Mouse (Mus musculus) kidney, postnatal 4 days (tissue): ENCODE measurements around the gene Cgas.
"Not testable (repeated sequence)": the region's sequence is repeated elsewhere in the genome, so short reads cannot be mapped to it uniquely, and the experiment has no call there.

Experiments
- DNase-seq, 2 experiments: peaks; one replicate each; pipeline ENCODE4 v3.0.0; 2021; ENCODE audit warnings: mixed read lengths in 2 of 2

The Cgas gene

DNA sequence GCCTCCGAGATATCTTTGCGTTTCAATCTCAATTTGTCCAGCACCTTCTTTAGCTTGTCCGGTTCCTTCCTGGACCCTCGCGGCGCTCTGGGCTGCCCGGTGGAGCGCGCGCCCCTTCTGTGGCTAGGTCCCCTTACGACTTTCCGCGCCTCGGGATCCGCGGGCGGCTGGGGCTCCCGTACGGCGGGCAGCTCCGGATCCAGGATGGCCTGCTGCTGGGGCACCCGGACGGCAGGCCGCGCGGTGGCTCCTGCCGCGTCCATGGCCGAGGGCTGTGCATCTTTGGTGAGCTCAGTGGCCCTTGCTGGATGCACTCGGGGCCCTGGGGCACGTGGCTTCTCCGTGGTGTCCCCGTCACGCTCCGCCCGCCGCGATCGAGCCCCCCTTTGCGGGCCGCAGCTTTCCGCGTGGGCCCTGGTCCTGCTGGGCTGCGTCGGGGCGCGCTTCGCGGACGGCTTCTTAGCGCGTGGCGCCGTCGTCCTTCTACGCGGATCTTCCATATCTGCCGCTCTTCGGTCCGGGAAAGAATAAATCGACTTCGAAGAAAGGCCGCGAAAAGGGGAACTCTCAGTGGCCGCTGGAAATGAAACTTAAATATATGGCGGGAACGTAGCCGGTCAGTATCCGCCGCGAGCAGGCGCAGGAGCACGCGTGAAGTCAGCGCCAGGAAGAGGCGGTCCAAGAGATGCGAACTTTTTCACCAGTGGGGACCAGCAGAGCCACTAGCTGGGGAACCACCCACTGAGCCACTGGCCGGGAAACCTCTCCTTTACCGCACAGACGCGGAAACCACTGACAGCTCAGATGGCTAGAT lies at the start of gene Cgas:
Cgas (minus strand) TSS at position 659 of the 814 bp plus-strand sequence.
- peak; percentile 69 to 79 for DNase-seq

DNA sequence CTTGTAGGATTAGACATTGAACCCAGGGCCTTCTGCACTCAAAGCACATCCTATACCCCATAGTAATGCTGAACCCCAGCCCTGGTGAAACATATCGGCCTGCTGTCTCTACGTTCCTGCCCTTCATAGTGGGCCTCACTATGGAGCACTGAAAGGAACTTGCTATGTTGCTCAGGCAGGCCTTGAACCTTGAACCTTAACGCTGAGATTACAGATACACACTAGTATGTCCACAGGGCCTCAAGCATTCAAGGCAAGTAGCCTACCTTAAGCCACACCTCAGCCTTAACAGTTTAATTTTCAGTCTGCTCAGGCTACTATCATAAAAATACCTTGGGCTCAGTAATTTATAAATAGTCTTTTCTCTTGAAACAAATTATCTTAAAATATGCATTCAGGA lies 49.2 kb upstream of the Cgas start:
- no peak for DNase-seq

DNA sequence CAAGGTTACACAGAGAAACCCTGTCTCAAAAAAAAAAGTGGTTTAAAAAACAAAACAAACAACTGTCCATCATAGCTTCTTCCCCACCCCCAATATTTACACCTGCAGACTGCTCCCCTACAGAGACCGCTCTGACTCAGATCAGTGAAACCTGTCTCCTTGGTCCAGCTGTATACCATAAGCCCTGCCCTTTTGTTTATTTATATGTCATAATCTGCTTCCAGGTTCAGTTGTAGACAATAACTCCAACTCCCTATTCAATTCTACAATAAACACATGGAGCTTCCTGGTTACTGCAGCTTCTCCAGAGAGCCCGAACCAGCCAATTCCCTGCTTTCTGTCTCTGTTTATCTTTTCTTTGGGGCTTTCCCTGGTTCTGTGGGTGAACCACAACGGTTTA lies 48.1 kb upstream of the Cgas start:
- no peak for DNase-seq

DNA sequence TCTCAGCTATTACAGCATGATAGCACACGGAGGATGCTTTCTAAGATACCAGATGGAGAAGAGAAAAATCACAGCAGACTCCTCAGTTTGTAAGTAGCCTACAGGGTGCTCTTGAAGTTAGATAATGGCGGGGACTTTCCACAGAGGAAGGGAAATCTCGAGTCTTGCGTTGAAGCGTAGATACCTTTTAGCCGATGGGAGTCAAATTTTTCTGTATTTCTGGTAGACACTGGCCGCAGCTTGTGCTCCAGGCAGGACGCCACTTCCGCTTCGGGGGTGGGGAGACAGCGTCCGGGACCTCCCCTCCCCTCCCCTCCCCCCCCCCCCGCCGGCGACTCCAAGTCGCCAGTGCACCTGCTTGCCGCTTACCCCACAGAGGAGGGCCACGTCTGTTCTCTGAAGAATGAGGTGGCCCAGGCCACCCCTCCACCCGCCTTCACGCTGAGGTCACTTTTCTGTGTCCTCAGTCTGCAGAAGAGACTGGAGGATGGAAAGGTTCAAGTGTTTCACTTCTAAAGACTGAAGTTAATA lies 45.9 kb upstream of the Cgas start, which contains the start of gene Eef1a1:
Eef1a1 (minus strand) TSS at position 262 of the 531 bp plus-strand sequence.
- peak; percentile 71 to 82 for DNase-seq

DNA sequence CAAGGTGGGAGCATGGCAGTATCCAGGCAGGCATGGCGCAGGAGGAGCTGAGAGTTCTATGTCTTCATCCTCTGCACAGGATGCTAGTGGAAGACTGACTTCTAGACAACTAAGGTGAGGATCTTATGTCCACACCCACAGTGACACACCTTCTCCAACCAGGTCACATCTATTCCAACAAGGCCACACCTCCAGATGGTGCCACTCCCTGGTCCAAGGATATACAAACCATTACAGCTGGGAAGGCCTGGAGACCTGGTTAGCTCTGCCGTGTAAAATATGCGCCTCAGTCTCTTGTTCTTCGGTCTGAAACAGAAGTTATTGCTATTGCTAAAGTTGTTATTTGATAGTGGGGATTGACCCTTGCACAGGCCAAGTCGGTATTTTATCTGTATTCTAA lies 45.0 kb upstream of the Cgas start:
- not testable (repeated sequence) for DNase-seq

DNA sequence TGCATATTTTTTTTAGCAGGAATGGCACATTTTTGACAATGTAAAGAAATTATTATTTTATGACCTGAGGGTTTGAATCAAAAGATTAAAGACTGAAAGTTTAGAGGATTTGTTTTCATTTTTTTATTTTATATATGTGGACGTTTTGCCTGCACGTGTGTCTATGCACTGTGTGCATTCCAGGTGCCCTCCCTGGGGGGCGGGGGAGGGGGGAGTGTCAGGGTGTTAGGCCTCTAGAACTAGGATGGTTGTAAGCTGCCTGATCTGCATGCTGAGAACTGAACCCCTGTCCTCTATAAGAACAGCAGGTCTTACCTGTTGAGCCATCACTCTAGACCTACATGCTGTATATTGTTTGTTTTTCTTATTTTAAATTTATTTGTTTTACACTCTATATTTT lies 41.6 kb upstream of the Cgas start:
- no peak for DNase-seq

DNA sequence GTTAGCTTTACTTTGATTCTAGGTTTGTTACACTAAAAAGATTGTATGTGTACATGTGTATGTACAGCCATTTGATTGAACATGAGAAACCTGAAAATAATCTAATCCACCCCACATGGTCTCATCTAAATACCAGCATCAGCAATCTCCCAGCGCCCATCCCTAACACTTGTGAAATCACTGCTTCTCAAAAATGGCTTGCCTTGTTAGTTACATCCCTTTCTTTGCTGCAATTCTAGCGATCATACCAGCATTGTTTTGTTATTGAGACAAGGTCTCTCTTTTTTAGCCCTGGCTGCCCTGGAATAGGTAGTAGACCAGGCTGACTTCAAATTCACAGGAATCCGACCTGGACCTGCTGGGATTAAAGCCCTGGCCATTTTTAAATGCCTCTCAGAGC lies 39.3 kb upstream of the Cgas start:
- DNase-seq = no peak

DNA sequence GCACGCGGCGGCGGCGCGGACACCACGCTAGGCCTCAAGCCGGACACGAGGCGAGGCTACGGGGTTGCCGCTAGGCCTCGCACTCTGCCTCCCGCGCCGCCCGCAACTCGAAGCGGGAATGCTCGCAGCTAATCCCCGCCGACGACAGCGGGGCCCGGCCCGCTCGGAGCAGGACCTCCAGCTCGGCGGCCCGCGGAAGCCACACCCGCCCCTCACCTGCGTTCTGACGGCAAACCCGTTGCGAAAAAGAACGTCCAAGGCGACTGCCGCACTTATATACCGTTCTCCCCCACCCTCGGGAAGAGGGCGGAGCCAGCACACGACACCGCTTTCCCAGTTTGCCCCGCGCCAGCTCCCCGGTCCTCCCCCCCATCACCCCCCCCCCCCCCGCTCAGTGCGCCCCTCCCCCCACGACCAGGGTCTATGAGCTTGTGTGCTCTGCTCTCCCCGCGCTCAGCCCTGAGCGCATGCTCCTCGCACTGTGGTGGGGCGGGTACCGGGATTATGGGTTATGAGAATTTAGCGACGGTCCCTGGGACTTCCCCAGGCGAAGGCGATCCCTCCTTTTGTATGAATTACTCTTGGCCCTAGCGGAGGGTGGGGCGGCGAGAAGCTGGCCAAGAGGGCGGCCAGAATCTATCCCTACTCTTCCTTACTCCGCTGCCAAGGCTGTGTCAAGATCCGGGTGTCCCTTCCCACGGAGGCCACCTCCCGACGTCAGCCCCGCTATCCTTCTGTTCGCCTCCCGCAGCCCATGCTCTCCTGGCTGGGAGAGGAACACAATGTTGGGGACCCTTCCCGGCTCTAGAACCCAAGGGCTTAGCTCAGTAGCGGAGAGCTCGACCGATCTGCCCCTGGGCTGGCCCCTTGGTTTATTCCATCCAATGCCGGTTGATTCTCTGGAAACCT lies 38.6 kb upstream of the Cgas start:
- DNase-seq = peak; percentile 95 to 96

DNA sequence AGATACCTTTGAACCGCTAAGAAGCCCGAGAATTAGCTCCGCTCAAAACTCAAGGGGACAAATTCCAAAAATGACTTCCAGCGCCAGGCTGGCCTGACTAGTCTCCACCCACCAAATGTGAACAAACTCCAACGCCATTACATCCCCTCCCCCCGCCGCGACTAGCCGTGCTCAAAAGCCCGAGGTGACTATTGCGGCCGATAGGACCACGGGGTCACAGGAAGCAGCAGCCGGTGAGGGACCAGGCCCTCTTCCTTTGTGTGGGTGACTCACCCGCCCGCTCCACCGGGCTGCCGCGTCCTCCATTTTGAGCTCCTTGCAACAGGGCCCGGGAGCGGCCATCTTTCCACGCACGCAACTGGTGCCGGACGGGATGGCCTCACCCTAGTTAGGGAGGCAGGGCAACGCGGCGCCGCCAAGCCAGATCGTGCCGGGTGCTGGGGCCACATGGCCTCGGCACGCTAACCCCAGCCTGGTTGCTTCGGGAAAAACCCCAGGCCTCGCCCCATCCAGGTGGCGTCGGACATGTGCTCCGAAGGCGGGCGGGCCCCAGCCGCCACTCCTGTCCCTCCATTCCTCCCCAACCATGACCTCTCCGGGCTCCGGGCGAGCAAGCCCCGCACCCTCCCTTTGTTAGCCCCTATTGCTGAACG lies 37.8 kb upstream of the Cgas start:
- peak; percentile 83 to 90 for DNase-seq

DNA sequence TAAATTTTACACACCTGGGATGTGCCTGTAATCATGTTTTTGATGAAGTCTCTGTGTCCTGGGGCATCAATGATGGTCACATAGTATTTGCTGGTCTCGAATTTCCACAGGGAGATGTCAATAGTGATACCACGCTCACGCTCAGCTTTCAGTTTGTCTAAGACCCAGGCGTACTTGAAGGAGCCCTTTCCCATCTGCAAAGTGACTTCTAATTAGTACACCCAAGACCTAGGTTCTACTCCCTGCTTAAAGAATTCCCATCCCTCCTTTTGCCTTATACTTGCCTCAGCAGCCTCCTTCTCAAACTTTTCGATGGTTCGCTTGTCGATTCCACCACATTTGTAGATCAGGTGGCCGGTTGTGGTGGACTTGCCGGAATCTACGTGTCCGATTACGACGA lies 37.2 kb upstream of the Cgas start:
- DNase-seq = not testable (repeated sequence)

DNA sequence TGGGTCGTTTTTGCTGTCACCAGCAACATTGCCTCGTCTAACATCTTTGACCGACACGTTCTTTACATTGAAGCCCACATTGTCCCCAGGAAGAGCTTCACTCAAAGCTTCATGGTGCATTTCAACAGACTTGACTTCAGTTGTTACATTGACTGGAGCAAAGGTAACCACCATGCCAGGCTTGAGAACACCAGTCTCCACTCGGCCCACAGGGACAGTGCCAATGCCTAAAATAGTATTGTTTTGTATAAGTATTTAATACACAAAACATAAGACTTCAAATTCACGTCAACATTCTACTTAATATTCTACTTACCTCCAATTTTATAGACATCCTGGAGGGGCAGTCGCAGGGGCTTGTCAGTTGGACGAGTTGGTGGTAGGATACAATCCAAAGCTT lies 36.3 kb upstream of the Cgas start:
- DNase-seq = not testable (repeated sequence)

DNA sequence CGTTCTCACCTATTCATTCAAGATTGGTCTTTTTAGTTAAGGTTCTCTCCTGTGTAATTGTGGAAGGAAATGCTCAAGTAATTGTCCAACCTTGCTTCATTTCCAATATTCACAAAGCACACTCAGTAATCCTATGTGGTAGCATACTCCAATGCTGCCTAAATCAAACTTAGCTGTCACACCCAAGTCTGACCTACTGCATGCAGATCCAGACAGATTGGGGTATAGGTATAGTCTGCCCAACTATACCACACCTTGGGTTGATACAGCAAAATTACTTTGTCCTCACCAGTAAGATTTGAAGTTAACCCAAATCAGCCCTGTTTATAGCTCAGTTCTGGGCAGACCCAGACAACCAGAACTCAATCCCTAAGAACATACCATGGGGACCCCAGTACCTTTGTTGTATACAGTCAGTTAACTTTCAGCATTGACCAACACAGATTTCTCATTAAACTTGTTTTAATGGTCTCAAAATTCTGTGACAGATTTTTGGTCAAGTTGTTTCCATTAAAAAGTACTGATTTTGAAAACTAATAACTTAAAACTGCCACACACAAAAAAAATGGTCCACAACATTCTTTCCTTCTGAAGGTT lies 35.1 kb upstream of the Cgas start:
- DNase-seq = not testable (repeated sequence)

DNA sequence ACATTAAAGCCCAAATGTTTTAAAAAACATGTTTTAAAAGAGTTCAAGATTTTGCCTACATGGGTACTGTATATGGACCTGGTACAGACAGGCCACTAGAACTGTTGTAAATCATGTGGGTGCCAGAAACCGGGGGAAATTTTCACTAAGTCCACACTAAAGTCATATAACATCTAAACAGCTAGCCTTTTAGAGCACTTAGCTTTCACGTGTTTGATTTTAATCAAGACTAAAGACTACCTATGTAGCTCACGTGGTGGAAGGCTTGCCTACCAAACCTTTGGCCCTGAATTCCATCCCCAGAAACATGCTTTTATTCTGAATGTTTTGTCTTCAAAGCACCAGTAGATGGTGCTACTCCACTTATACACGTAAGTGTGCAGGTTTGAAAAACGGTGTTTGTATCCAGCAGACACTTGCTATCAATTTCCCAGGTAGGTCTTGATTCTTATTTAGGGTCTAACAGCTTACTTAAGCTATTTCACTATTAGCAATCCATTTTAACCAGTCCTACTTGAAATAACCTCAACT lies 34.0 kb upstream of the Cgas start:
- DNase-seq = no peak

DNA sequence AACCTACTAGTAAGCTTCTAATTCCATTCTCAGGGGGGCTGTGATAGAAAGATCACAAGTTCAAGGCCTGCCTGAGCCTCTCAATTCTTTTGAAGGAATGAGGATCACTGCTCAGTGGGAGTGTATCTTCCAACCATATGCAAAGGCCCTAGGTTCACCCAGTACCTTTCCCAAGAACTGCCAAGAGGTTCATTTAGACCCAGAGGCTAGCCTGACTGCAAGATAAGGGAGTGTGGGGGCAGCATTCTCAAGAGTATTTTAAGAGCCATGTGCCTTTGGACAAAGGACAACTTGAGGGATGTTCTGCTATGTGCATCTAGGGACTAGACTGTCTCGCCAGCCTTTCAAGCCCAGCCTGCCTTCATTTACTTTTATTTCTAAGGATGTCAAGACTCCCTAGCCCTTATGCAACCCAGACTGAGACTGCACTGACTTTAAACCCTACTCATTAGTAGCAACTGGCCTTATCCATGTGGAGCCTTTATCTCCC lies 33.5 kb upstream of the Cgas start:
- peak in 1 of 2 experiments; percentile 22 for DNase-seq

DNA sequence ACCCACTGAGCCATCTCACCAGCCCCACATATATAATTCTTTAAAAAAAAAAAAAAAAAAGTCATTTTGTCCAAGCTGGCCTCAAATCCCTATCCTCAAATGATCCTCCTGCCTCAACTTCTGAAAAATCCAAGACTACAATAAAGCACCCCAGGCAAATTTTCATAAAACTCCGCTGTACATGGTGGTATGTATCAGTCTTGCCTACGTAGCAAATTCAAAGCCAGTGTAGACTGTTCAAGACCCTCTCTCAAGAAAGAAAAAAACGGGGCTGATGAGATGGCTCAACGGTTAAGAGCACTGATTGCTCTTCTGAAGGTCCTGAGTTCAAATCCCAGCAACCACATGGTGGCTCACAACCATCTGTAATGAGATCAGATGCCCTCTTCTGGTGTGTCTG lies 32.8 kb upstream of the Cgas start:
- no peak for DNase-seq

DNA sequence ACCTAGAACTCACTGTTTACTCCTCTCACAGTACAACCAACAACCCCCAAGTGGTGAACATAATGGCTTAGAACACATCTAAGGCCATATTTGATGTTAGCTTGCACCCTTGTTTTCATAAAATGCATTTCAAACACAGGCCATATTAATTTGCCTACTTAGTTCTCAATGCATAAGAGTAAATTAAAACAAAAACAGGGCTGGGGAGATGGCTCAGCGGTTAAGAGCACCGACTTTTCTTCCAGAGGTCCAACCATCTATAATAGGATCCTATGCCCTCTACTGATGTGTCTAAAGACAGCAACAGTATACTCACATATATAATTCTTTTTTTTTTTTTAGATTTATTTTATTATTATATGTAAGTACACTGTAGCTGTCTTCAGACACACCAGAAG lies 32.3 kb upstream of the Cgas start:
- DNase-seq = no peak

DNA sequence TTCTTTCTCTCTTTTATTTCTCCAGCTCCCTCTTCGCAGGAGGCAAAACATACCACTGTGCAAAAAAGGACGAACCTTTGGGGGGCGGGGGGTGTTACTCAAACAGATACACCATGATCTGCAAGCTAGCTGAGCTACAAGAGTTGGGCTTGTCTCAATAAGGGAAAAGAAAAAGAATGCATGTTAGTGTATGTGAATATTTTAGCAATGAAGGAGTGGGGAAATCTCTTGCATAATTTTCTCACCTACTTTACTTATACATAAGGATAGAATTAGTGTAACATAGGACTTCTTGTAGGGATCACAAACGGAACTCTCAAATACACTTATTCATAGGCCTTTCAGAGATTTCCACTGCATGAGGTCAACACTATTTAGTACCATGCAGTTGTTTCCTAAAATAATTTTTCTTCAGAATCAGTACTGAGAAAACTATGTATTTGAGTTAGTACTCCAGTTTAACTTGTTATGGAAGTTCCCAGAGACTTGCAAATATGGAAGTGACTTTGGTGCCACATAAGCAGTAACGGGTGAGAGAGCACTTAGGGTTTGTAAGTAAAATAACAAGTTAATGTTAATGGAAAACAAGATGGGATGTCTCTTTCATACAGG lies 31.8 kb upstream of the Cgas start:
- DNase-seq = no peak

DNA sequence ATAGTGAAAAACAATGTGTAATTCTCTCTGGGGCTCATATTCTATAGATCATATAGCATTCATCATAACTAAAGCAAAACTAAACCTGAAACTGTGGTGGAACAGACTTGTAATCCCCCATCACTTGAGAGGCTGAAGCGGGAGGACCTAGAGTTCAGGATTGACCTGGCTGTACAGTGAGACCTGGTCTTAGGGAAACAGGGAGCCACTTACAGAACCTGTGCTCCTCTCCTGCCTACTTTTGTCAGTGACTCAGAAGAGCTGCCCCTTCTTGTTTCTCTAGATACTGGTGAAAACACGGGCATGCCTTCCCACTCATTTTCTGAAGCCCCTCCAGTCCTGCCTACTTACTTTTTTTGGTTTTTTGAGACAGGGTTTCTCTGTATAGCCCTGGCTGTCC lies 31.2 kb upstream of the Cgas start:
- no peak for DNase-seq

DNA sequence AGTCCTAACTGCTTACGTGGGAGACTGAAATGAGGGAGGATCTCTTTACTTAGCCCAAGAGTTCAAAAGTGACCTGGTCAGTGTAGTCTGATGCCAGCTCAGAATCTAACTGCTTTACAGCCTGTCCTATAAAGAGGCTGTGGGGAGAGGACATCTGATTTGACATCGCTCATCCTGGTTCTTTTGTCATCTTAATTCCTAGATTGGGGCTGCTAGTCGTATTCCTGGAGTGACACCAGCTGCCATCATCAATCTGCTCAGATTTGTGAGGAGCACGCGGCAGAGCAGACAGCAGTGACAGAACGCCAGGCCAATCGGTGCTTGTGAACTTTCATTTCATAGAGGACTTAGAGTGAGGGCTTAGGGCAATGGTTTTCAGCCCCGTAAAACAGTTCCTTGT lies 30.6 kb upstream of the Cgas start:
- no peak for DNase-seq

DNA sequence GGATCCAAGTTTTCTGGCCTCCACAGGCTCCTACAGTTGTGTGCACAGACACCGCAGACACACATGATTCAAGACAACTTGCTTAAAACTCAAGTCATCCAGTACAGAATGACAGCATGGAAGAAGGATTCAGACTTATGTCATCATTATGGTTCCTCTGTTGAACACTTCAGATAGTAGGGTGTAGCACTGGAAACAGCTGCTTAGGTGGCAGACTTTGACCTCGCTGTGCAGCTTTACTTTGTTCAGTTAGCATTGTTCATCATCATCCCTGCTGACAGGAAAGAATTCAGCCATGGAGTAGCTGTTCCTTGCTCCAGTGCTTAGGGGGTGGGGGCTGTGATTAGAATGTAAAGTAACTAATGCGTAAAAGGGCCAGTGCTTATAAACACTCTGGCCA lies 22.7 kb upstream of the Cgas start:
- no peak for DNase-seq

DNA sequence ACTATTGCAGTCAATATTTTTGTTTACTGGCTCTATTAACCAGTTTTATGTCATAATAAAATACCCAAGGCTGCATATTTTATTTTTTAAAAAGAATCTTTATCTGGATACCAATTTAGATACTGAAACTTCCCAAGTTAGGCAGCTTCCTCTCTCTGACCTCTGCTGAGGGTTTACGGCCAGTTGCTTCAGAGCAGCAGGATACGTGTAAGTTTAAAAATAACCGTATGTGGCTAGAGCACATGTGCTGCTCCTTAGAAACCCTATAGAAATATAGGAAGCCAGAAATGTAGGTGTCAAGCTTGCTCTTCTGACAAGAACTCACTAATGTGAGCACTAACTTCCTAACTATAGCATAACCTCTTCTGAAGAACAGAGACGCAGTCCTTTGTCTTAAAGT lies 20.3 kb upstream of the Cgas start:
- no peak for DNase-seq

DNA sequence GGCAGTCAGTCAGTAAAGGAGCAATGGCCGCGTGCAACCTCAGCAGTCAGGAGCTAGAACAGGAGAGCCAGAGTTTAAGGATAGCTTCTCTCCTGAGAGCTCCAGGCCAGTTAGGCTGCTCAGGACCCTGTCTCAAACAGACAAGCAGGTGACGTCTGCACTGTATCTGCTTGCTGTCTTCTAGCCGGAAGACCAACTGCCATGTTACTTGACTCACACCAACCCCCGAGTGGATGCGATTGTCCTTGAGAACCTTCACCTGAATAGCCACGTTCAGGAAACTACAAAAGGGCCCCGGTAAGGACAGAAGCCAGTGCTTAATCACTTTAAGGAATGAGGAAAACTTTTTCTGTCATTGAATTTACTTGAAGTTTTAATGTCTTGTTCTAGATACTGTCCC lies 14.0 kb upstream of the Cgas start:
- no peak for DNase-seq
